Mouse (Mus musculus) gastrocnemius, postnatal 10 days (tissue): ENCODE measurements at regions not wholly inside any gene's neighbourhood (a gene's known extent, or its start where the extent isn't known, plus 50 kb on each side); places are given as distances from the start of the nearest gene placed in this dataset.

ENCODE experiments used
- DNase-seq: peaks from one replicate; pipeline ENCODE4 v3.0.0; 2021; ENCODE audit warnings: mixed read lengths

- DNase-seq = no peak
These were observed 391.2 kb upstream of the Tyrp1 start for GRCm38 (mm10) chr4:80442711-80443110.

GRCm38 (mm10) chr4:80463615-80464014 lies 370.3 kb upstream of the Tyrp1 start:
- no peak for DNase-seq

DNA sequence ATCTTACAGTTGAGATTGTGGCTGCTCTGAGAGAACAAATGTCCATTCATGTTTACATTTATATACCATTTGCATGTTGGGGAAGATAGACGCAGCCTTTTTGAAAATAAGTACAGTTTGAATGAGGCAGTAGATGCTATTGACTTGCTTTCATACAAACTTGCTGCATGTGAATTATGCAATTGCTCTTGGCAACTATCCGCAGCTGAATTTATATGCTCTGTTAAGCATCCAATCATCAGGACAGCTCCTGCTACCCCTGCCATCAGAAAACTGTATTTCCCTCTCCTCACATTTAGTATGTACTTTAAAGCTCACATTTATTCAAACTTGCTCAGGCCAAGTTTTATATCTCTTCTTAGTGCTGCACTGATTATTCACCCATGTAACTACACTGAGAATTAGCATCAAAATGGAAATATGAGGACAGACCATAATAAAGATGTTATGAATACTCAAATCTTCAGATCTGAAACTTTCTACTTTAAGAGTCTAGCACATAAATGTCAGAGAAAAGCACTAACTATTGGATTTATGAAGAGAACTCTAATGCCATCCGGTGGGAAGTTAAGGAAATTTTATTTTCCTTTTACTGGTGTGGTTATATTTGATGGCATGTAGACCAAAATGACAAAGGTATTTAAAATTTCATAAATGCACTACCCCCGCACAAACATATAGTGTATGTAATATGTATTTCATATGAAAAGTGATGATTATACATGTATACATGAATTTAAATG lies 358.0 kb upstream of the Tyrp1 start:
- no peak for DNase-seq

GRCm38 (mm10) chr4:80515087-80515486 lies 318.8 kb upstream of the Tyrp1 start:
- DNase-seq = no peak

- peak; percentile 21 for DNase-seq
These were observed 316.2 kb upstream of the Tyrp1 start for GRCm38 (mm10) chr4:80517476-80518285.

DNA sequence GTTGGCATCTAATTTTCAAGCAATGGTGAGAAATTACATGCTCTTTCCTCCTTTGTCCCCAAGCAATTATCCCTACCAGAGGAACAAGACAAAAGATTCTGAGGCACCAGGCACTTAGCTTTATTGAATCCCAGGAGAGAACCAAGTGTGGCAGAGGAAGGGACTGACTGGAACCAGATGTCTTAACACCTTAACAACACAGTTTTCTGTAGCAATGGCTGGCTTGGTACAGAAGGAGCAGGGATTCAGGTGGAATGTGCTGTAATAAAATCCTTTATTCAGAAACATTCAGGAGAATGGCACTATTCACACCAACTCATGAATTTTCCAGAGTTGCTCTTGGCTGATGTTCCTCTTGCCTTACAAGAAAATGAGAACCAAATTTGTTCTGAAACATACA lies 315.3 kb upstream of the Tyrp1 start:
- DNase-seq = no peak

DNA sequence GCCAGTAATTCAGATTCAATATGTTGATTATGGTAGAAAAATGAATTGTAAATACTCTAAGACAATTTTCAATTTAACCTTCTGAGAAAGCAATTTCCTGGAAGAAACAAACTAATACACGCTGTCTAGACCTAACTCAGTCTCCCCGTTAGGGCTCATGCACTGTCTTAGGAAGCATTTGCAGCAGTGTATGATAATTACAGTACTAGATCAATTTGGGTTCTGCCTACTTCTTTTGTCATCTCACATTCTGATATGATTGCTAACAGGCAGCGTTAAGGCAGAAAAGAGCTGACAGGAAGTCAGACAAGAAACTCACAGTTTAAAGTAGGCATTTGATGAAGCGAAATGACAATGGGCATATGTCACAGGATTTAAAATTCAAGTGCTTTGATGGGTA lies 294.1 kb upstream of the Tyrp1 start:
- DNase-seq = no peak

- no peak for DNase-seq
These were observed 288.8 kb upstream of the Tyrp1 start for GRCm38 (mm10) chr4:80545086-80545485.

DNA sequence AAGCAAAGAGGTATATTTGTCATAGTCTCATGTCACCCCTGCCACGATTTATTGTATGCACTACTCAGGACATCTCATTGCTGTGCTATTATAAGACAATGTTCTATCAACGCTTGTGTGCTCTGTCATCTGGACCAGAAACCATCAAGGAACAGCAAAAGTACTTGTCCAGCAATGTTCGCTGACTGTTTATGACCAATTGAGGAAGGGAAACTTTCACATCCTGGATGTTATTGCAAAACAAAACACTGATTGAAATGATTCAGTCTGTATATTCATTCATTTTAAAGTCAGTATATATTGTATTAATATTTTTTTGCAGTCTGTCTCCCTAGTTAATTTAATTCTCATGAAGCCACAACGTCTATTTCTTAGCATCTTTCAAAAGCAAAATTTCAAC lies 244.5 kb upstream of the Tyrp1 start:
- DNase-seq = no peak

GRCm38 (mm10) chr4:80628271-80628670 lies 205.7 kb upstream of the Tyrp1 start:
- DNase-seq = no peak

- DNase-seq = no peak
These were observed 204.7 kb upstream of the Tyrp1 start for GRCm38 (mm10) chr4:80629251-80629650.

GRCm38 (mm10) chr4:80630260-80630659 lies 203.7 kb upstream of the Tyrp1 start:
- DNase-seq = no peak

DNA sequence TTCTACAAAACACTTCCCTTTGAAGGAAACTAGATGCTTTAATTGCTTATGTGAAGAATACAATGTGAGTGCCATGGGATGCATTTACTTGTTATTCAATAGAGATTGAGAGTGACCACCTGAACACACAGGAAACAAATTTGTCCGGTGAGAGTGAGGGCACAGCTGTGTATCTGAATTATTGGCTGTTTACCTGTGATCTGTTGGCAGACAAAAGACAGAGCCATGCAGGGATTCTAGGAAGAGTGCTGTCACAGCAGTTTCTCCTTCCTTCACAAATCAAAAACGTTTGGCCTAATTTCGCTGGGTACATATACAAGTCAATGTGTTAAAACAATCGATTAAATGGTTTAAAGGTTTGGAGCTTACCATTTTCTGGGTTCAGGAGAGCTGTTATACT lies 202.9 kb upstream of the Tyrp1 start:
- no peak for DNase-seq

DNA sequence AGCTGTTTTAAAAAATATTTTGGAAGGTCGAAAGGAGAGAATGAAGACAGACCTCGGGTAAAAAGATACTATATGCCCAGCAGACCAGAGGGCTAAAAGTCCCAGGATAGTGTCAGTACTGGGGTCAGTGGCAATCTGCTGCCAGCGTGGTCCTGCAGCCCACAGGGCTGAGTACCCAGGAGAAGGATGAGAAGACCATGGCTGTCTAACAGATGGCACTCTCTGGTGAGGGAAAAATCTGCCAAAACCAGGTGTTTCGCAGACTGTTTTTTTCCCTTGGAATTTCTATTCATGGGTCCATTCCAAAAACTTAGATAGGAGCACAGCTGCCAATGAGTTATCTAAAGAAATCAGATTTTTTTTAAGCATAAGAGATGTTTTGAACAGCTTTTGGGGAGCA lies 202.5 kb upstream of the Tyrp1 start:
- DNase-seq = no peak

GRCm38 (mm10) chr4:80638381-80638780 lies 195.5 kb upstream of the Tyrp1 start:
- DNase-seq = no peak
